Mouse (Mus musculus) CD8-positive naive resting alpha-beta T cell, adult 2 months (primary cell): ENCODE data around the gene Uxs1.

Source experiments
- DNase-seq, 2 experiments: peaks; one replicate each; pipeline ENCODE4 v3.0.0; 2022; ENCODE audit warnings: low read depth in 2 of 2, low spot score in 2 of 2

Gene Uxs1

GRCm38 (mm10) chr1:43732100-43732499 is 95.5 kb downstream of the Uxs1 start:
- no peak for DNase-seq

GRCm38 (mm10) chr1:43730491-43730924 is 97.1 kb downstream of the Uxs1 start, which contains the start of gene 1500015O10Rik:
TSS of gene 1500015O10Rik (plus strand) at chr1:43730602.
- no peak for DNase-seq

- no peak for DNase-seq
These were observed 105.1 kb downstream of the Uxs1 start for GRCm38 (mm10) chr1:43722459-43722858.

GRCm38 (mm10) chr1:43718793-43719192 is 108.8 kb downstream of the Uxs1 start:
- no peak for DNase-seq

GRCm38 (mm10) chr1:43717967-43718366 is 109.6 kb downstream of the Uxs1 start:
- DNase-seq = no peak

GRCm38 (mm10) chr1:43714841-43715240 is 112.8 kb downstream of the Uxs1 start:
- no peak for DNase-seq

GRCm38 (mm10) chr1:43698577-43699000 is 129.0 kb downstream of the Uxs1 start:
- DNase-seq = no peak
